28 mouse cellular contexts compared by ENCODE assay signal in the genomic region with DNA sequence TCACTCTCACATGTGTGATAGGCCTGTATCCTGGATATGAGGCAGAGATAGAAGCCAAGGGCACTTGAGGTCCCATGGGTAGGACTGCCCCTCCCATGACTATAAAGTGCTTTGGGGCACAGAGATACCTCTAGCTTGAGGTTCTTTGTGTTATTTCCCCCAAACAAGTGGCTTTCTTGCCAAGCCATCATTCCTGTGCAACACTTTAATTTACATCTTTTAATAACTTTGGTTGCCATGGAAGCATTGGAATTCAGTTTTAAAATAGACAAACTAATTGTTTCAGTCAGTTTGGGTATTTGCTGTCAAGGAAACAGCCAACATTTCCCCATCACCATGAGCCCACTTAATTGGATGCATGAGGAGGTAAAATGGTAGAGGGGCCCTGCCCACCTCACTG.
A peak's percentile ranks its signal among the peaks of the same experiment; 100 is the strongest.
DNase-seq lines count a peak whose midpoint lies in the region; ATAC-seq and TF ChIP-seq lines count a peak whose summit lies in the region.
"Had no signal": no experiment of that assay in that cellular context is flagged by ENCODE, and none has a peak within 500 bp of the region (broad histone marks: within the 10 kb centered on the region; RNA-seq: fewer than 3 reads in every experiment).

No protein-coding gene starts in this region.

- H3K27me3 ChIP-seq in hindbrain, postnatal 0 days (ENCODE audit: insufficient read depth, low read length): no peaks in the 10 kb centered on the region
- no peaks in the 10 kb centered on the region for H3K27me3 ChIP-seq in hindbrain, embryonic 14.5 days (ENCODE audit: control insufficient read depth, insufficient read depth, low read length)
- H3K27me3 ChIP-seq: embryonic facial prominence, embryonic 13.5 days; forebrain, embryonic 13.5 days; hindbrain, embryonic 12.5 days; Patski had no signal

- no peak for ATAC-seq in hindbrain, postnatal 0 days
- no peak for ATAC-seq in hindbrain, embryonic 14.5 days (ENCODE audit: low FRiP score)
- ATAC-seq: forebrain, embryonic 13.5 days; forebrain, embryonic 16.5 days; hindbrain, embryonic 16.5 days; inflammation-experienced regulatory T-cells, adult 6 months; Patski had no signal

- no peak overlapping the region for H3K27ac ChIP-seq in hindbrain, postnatal 0 days
- H3K27ac ChIP-seq in hindbrain, embryonic 14.5 days: no peak overlapping the region
- H3K27ac ChIP-seq: embryonic facial prominence, embryonic 10.5 days; embryonic facial prominence, embryonic 13.5 days; forebrain, embryonic 13.5 days; gastrocnemius, adult 2 months; hindbrain, embryonic 12.5 days had no signal

- no peak for TF ChIP-seq CTCF in hindbrain, postnatal 0 days (IDR thresholded peaks at IDR 0.05; ENCODE audit: low read depth)

- H3K4me3 ChIP-seq in hindbrain, postnatal 0 days (ENCODE audit: low read length): no peak overlapping the region
- H3K4me3 ChIP-seq in hindbrain, embryonic 14.5 days (replicated peaks; ENCODE audit: low read length): no peak overlapping the region
- H3K4me3 ChIP-seq: embryonic facial prominence, embryonic 10.5 days; embryonic facial prominence, embryonic 13.5 days; erythroblast, embryonic 14.5 days; forebrain, embryonic 13.5 days; gastrocnemius, adult 2 months; hindbrain, embryonic 12.5 days had no signal

- H3K9me3 ChIP-seq in hindbrain, postnatal 0 days (ENCODE audit: low read length): no peaks in the 10 kb centered on the region
- H3K9me3 ChIP-seq in hindbrain, embryonic 14.5 days (ENCODE audit: control insufficient read depth, low read length): no peaks in the 10 kb centered on the region
- H3K9me3 ChIP-seq: embryonic facial prominence, embryonic 10.5 days; embryonic facial prominence, embryonic 13.5 days; forebrain, embryonic 13.5 days; hindbrain, embryonic 12.5 days had no signal

- no peak overlapping the region for H3K4me2 ChIP-seq in hindbrain, postnatal 0 days (ENCODE audit: low read depth, low read length)
- H3K4me2 ChIP-seq in hindbrain, embryonic 14.5 days (replicated peaks): no peak overlapping the region
- H3K4me2 ChIP-seq: embryonic facial prominence, embryonic 13.5 days; forebrain, embryonic 13.5 days; heart, embryonic 11.5 days; hindbrain, embryonic 12.5 days had no signal

- no peaks in the 10 kb centered on the region for H3K36me3 ChIP-seq in hindbrain, postnatal 0 days (ENCODE audit: insufficient read depth, low read length)
- H3K36me3 ChIP-seq in hindbrain, embryonic 14.5 days (replicated peaks; ENCODE audit: control insufficient read depth, insufficient read depth): no peaks in the 10 kb centered on the region
- H3K36me3 ChIP-seq: embryonic facial prominence, embryonic 10.5 days; embryonic facial prominence, embryonic 13.5 days; G1E; hindbrain, embryonic 12.5 days had no signal

- DNase-seq in hindbrain, postnatal 0 days (ENCODE audit: low spot score): peak; percentile 42
- no peak for DNase-seq in hindbrain, embryonic 14.5 days (ENCODE audit: low spot score)
- peak; percentile 19 for DNase-seq in layer of hippocampus, adult 9-11 months
- no peak for DNase-seq in layer of hippocampus, postnatal 25 days (ENCODE audit: extremely low spot score in 1 of 2, low spot score in 1 of 2)
- peak; percentile 40 for DNase-seq in brain, adult 2 months (ENCODE audit: low read depth, low spot score)
- DNase-seq in cerebellum, adult 11 months: no peak
- DNase-seq: adrenal gland, postnatal 10 days; adrenal gland, postnatal 36 days; B cell, adult 2 months; cerebellum, adult 11-12 months; cerebellum, adult 8-10 months; cerebellum, postnatal 10 days; cerebellum, postnatal 36 days; embryo, embryonic 11 days; gastrocnemius, adult 2 months; gastrocnemius, postnatal 14 days; heart, adult 11 months had no signal

- no peak overlapping the region for H3K9ac ChIP-seq in hindbrain, postnatal 0 days (replicated peaks; ENCODE audit: low read length)
- H3K9ac ChIP-seq in hindbrain, embryonic 14.5 days: no peak overlapping the region
- H3K9ac ChIP-seq: embryonic facial prominence, embryonic 13.5 days; forebrain, embryonic 13.5 days; hindbrain, embryonic 12.5 days had no signal

- no peaks in the 10 kb centered on the region for H3K4me1 ChIP-seq in hindbrain, postnatal 0 days (ENCODE audit: insufficient read depth, low read length)
- H3K4me1 ChIP-seq in hindbrain, embryonic 14.5 days (replicated peaks; ENCODE audit: control insufficient read depth, insufficient read depth, low read length): no peaks in the 10 kb centered on the region
- H3K4me1 ChIP-seq: embryonic facial prominence, embryonic 10.5 days; embryonic facial prominence, embryonic 13.5 days; forebrain, embryonic 13.5 days; hindbrain, embryonic 12.5 days had no signal

Comparison
In these comparisons a context has a peak if more than half of its experiments do, and no peak if none do; other contexts are left out.
1. DNase-seq: peak in hindbrain, postnatal 0 days (single experiment), layer of hippocampus, adult 9-11 months (single experiment) and brain, adult 2 months (single experiment); none in hindbrain, embryonic 14.5 days (single experiment), layer of hippocampus, postnatal 25 days (0 of 2) and cerebellum, adult 11 months (single experiment).